Mouse (Mus musculus) CH12.LX (cell line): Measurements from ENCODE around the gene Sde2.

Source experiments
- CTCF ChIP-seq, 2 experiments: IDR thresholded peaks in 1 of 2; conservative IDR thresholded peaks in 1 of 2; 2 replicates each; pipeline ENCODE4 v1.5.1; 2011 to 2012; ENCODE audit warnings: low read depth in 2 of 2, low read length in 2 of 2, improper control_type of control experiment in 1 of 2, inconsistent platforms in 1 of 2, mild to moderate bottlenecking in 1 of 2, moderate library complexity in 1 of 2
- MAX ChIP-seq: IDR thresholded peaks from 2 replicates; pipeline ENCODE4 v1.6.1; 2011; ENCODE audit warnings: low read length, improper control_type of control experiment
- USF2 ChIP-seq: conservative IDR thresholded peaks from 2 replicates; pipeline ENCODE4 v1.6.1; 2011; ENCODE audit warnings: low read depth, low read length, improper control_type of control experiment
- ZNF384 ChIP-seq: IDR thresholded peaks from 2 replicates; pipeline ENCODE4 v1.6.1; 2012; ENCODE audit warnings: low read depth, low read length, improper control_type of control experiment, inconsistent platforms

DNA sequence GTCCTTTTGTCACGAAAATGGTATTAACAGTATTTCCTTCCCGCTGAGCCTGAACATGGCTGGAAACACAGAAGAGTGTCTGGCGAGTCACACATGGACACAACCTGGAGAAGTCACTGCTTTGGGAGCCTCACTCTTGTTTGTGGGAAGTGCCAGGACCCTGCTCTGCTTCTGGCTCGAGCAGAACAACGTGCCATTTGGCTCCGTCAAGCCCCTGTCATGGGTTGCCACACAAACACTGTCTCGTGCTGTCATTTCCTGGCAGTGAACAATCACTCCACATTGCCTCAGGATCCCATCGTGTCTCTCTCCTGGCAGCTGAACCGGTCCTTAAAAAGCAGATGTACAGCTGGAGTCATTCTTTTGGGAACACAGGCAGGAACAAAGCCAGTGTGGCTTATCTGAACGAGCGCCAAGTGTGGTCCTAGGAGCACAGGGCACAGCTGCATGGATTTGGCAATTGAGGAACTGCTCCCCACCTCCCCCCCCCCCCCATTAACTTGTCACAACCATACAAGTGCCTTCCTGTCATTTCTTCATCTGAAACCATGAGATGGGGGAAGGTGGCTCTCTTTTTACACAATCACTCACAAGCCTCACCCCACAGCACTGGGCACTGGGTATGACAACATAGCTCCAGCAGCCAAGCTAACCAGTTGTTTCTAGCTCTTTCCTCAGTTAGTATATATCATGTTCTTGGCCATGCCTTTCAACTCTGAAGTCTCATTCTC is 2.3 kb upstream of the Sde2 start:
- no peak for TF ChIP-seq CTCF (conservative IDR thresholded peaks at IDR 0.05 in 1 of 2, IDR thresholded peaks at IDR 0.05 in 1 of 2; ENCODE audit: low read depth in 2 of 2, low read length in 2 of 2)
- TF ChIP-seq MAX: no peak
- no peak for TF ChIP-seq USF2
- TF ChIP-seq ZNF384: no peak
